Mouse (Mus musculus) hindbrain, embryonic 14.5 days (tissue): Measurements from ENCODE around the gene Lhfp. TPM values are rescaled to one million over a fixed set of nuclear protein-coding genes. Genes with fewer than 3 reads are reported as not detected.

Source experiments
- ATAC-seq: fragments of 200-750 bp; cut with Nextera tagmentation; 2 replicates; pipeline ENCODE4 v1.8.0; 2017; ENCODE audit warnings: moderate number of reproducible peaks, mild to moderate bottlenecking, moderate TSS enrichment, moderate library complexity; ENCODE audit not compliant: low FRiP score
- DNase-seq: peaks from one replicate; pipeline ENCODE4 v3.0.0-alpha.2; 2015; ENCODE audit warnings: low spot score
- H3K27ac ChIP-seq: fragments of 300-500 bp; sonication (generic); 2 replicates; pipeline ENCODE4 v1.5.1; 2014; ENCODE audit warnings: mild to moderate bottlenecking, moderate library complexity
- H3K27me3 ChIP-seq: fragments of 300-500 bp; sonication (generic); 2 replicates; pipeline ENCODE4 v1.6.1; 2014; ENCODE audit warnings: mild to moderate bottlenecking, low read length, mixed read lengths; ENCODE audit not compliant: control insufficient read depth, insufficient read depth
- H3K36me3 ChIP-seq: fragments of 300-500 bp; sonication (generic); replicated peaks from 2 replicates; pipeline ENCODE4 v1.6.1; 2014; ENCODE audit not compliant: control insufficient read depth, insufficient read depth
- H3K4me1 ChIP-seq: fragments of 300-500 bp; sonication (generic); replicated peaks from 2 replicates; pipeline ENCODE4 v1.6.1; 2014; ENCODE audit warnings: antibody characterized with exemption, low read length, mixed read lengths; ENCODE audit not compliant: control insufficient read depth, insufficient read depth
- H3K4me2 ChIP-seq: fragments of 300-500 bp; sonication (generic); replicated peaks from 2 replicates; pipeline ENCODE4 v1.6.1; 2014; ENCODE audit warnings: mild to moderate bottlenecking, moderate library complexity
- H3K4me3 ChIP-seq: fragments of 300-500 bp; sonication (generic); replicated peaks from 2 replicates; pipeline ENCODE4 v1.5.1; 2014; ENCODE audit warnings: mild to moderate bottlenecking, low read length
- H3K9ac ChIP-seq: fragments of 300-500 bp; sonication (generic); 2 replicates; pipeline ENCODE4 v1.6.1; 2014
- H3K9me3 ChIP-seq: fragments of 300-500 bp; sonication (generic); 2 replicates; pipeline ENCODE4 v1.6.1; 2016; ENCODE audit warnings: low read length; ENCODE audit not compliant: control insufficient read depth
- WGBS: fragments of 180-500 bp; shearing (Covaris S2); extraction: QIAGEN DNeasy Blood & Tissue Kit; methylation state at CpG from one replicate; pipeline ENCODE4 v1.1.7; 2014; 5-methylcytosine and 5-hydroxymethylcytosine counted together
- polyA plus RNA-seq: library from polyadenylated mRNA; unstranded; fragments of >200 nt; fragmentation: Nextera tagmentation; extraction: Ambion mirVana; gene quantifications from 2 replicates; pipeline ENCODE4 v1.2.1, GENCODE M21; 2014

Lhfp gene
- polyA plus RNA-seq, 1 experiment from 2014 or later: 48.3 TPM

GRCm38 (mm10) chr3:53310093-53310492, 268.8 kb downstream of the Lhfp start:
- H3K27me3 ChIP-seq: no peaks in the 10 kb centered on the region
- ATAC-seq: no peak
- H3K36me3 ChIP-seq: no peaks in the 10 kb centered on the region
- H3K4me3 ChIP-seq: no peak overlapping the region
- H3K27ac ChIP-seq: no peak overlapping the region
- H3K4me2 ChIP-seq: no peak overlapping the region
- WGBS: 65% methylated on average over 4 of the region's 4 CpGs
- H3K9me3 ChIP-seq: peaks cover 10% of the 10 kb centered on the region
- H3K4me1 ChIP-seq: no peaks in the 10 kb centered on the region
- H3K9ac ChIP-seq: no peak overlapping the region
- DNase-seq: no peak

DNA sequence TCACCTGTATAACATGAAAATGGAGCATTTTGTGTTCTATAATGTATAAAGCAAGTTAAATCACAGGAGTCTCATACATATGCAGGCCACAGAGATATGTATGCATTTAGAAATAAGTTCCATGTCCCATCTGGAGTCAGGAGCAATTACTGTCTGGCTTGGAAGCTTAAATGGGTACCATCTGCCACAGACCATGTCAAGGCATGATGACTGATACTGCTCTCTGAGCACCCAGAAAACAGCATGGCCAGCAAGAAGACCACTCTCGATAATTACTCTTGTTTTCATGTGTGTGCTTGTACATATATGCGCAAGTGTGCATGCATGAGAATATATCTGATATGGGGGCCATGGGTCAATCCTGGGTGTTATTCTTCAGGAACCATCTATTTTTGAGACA, 269.3 kb downstream of the Lhfp start:
- ATAC-seq: no peak
- WGBS: 82% methylated on average over 2 of the region's 2 CpGs

More for the DNA sequence above, 269.3 kb downstream of the Lhfp start:
- H3K4me1 ChIP-seq: no peaks in the 10 kb centered on the region
- H3K4me2 ChIP-seq: no peak overlapping the region
- no peaks in the 10 kb centered on the region for H3K36me3 ChIP-seq
- DNase-seq: no peak
- no peak overlapping the region for H3K9ac ChIP-seq
- H3K27me3 ChIP-seq: no peaks in the 10 kb centered on the region
- H3K27ac ChIP-seq: no peak overlapping the region
- H3K4me3 ChIP-seq: no peak overlapping the region
- peaks cover 8% of the 10 kb centered on the region for H3K9me3 ChIP-seq

Other genes starting within 250 kb of the Lhfp start
- 58.1 and 62.9 TPM in 2 replicates for gene Cog6, start 24.3 kb upstream of the Lhfp start, polyA plus RNA-seq